Mouse (Mus musculus) lung, adult 2 months (tissue): Measurements from ENCODE around the gene Clk3. TPM values are rescaled to one million over a fixed set of nuclear protein-coding genes. Genes with fewer than 3 reads are reported as not detected.

ENCODE experiments used
- DNase-seq: peaks from one replicate; pipeline ENCODE4 v3.0.0; 2022
- H3K4me1 ChIP-seq: fragments of 200-500 bp; 2 replicates; pipeline ENCODE4 v1.6.1; 2011; ENCODE audit warnings: low read length; ENCODE audit not compliant: control insufficient read depth, insufficient read depth
- H3K4me3 ChIP-seq: fragments of 200-500 bp; replicated peaks from 2 replicates; pipeline ENCODE3; 2011; ENCODE audit warnings: low read depth, mild to moderate bottlenecking, control low read depth, low read length; ENCODE audit errors: extremely low read depth
- CTCF ChIP-seq: fragments of 200-500 bp; IDR thresholded peaks from 2 replicates; pipeline ENCODE4 v1.5.1; 2011; ENCODE audit warnings: mild to moderate bottlenecking, low read length, control low read depth; ENCODE audit not compliant: insufficient read depth
- POLR2A ChIP-seq: fragments of 200-500 bp; IDR thresholded peaks from 2 replicates; pipeline ENCODE4 v1.6.1; 2011; ENCODE audit warnings: low read depth, mild to moderate bottlenecking, control low read depth, low read length, borderline replicate concordance; ENCODE audit errors: extremely low read depth
- WGBS: fragments of 180-500 bp; shearing (Covaris S2); methylation state at CpG from one replicate; pipeline ENCODE4 v1.1.7; 2018; 5-methylcytosine and 5-hydroxymethylcytosine counted together
- polyA plus RNA-seq: library from polyadenylated mRNA; depleted of rRNA; stranded (reverse); fragments of >200 nt; gene quantifications from 2 replicates; pipeline ENCODE4 v1.2.3, GENCODE M21; 2012

The Clk3 gene
- polyA plus RNA-seq, 1 experiment: 159 TPM

DNA sequence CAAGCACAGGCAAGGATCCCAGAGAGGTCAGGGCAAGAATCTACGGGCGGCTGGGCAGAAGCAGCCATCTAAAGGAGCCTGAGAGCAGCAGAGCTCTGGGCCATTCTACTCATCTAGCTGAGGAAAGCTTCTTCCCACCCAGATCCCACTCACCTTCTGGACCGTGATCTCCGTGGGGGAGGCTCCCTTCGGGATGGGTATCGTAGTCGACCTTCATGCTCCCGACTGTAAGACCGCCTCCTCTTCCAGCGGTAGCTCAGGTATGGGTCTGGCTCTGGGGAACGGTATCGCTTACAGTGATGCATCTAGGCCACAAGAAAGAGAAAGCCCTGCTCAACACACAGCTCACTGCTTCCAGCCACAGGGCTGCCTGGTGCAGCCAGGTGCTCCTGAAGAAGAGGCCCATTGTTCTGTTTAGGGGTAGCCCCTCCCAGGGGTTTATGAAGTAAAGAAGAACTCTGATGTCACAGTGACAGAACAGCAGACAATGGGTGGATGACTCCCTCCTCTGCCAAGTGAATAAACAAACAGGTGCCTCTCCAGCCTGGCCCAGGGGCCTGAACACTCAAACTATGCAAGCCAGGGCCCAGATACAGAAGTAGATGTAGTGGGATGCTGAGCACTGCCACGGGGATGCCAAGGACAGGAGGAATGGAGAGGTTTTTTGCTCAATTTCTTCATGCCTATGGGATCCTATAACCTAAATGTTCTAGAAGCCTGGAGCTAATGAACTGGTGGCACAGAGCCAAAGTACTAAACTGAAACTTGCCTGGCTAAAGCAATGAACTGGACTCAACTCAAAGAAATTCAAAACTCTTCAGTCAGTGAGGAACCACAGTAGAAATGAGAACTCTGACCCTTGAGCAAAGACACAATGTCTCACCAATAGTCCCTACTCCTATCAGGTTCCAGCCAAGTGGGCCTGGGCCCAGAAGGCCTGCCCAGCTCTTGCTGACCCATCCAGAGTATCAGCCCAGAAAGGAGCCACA is 3.8 kb downstream of the Clk3 start:
- WGBS: 88% methylated on average over 13 of the region's 13 CpGs
- H3K4me3 ChIP-seq: no peak overlapping the region

DNA sequence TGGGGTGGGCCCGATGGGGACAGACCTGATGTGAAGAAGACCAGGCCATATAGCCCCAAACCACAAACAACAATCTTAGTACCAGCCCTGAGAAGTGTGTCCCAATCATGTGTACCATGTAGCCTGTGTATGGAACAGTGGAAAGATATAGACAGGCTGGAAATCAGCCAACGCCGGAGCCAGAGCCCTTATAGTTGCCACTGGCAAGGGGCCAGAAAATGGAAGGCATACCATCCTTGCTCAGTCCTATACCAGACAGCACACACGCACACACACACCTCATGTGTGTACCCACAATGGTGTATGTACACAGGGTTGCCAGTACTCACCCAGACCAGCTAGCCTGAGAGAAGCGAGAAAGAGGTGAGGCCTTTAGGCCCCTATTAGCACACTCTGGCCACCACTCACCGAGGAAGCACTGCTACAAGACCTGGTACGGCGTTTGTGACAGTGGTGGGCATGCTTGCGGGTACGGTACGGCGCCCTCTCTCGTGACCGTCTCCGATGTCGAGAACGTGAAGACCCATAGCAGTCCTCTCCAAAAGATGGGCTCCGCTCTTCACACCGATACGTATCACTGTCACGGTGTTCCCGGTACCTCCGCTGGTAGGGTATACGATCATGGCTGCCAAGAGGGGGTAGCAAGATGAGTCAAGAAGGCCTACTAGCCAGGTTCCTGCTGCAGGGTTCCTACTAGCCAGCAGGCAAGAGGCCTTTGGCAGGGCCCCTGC is 5.1 kb downstream of the Clk3 start:
- TF ChIP-seq CTCF (no peak), POLR2A (no peak)
- DNase-seq: no peak
- Histone ChIP-seq H3K4me1 (peaks cover 32% of the 10 kb centered on the region), H3K4me3 (no peak overlapping the region)
- WGBS: 93% methylated on average over 24 of the region's 24 CpGs

More for the DNA sequence above, 3.8 kb downstream of the Clk3 start:
- TF ChIP-seq CTCF (no peak), POLR2A (no peak)
- H3K4me1 ChIP-seq: peaks cover 36% of the 10 kb centered on the region
- no peak for DNase-seq

DNA sequence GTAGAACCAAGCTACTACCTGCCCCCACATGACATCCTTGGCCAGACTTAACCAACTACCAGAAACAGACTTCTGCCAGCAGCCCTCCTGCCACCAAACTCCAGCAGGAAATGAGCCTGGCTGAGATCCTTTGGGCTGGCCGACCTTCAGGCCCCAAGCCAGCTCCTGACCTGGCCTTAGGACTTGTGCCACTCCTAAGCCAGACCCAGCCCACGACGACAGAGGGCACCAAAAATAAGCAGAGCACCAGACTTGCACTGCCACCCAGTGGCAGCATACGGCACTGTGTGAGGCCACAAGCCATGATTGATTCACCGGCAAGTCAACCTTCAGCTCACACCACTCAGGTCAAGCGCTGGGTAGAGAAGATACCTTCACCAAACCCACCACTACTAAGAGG is 6.4 kb downstream of the Clk3 start:
- WGBS: 9% methylated on average over 6 of the region's 6 CpGs
- peak; percentile 76 for DNase-seq
- TF ChIP-seq POLR2A: no peak
- TF ChIP-seq CTCF: peak; percentile 98
- Histone ChIP-seq H3K4me3 (no peak overlapping the region), H3K4me1 (peaks cover 32% of the 10 kb centered on the region)

GRCm38 (mm10) chr9:57758528-57758927 is 7.1 kb downstream of the Clk3 start:
- TF ChIP-seq POLR2A (no peak), CTCF (no peak)
- DNase-seq: no peak
- 93% methylated on average over 22 of the region's 22 CpGs for WGBS
- H3K4me3 ChIP-seq: no peak overlapping the region
- peaks cover 26% of the 10 kb centered on the region for H3K4me1 ChIP-seq

- 63% methylated on average over 3 of the region's 3 CpGs for WGBS
These were observed 8.1 kb downstream of the Clk3 start for GRCm38 (mm10) chr9:57757578-57757977.

GRCm38 (mm10) chr9:57750901-57751300 is 14.8 kb downstream of the Clk3 start:
- WGBS: 85% methylated on average over 7 of the region's 7 CpGs
- TF ChIP-seq POLR2A: no peak
- DNase-seq: no peak
- Histone ChIP-seq H3K4me1 (no peaks in the 10 kb centered on the region; the same call in 1 of the 2 replicates), H3K4me3 (no peak overlapping the region)

More at GRCm38 (mm10) chr9:57757578-57757977, 8.1 kb downstream of the Clk3 start:
- TF ChIP-seq CTCF (no peak), POLR2A (no peak)
- H3K4me1 ChIP-seq: peaks cover 19% of the 10 kb centered on the region
- DNase-seq: no peak
- H3K4me3 ChIP-seq: no peak overlapping the region

GRCm38 (mm10) chr9:57748831-57749230 is 16.8 kb downstream of the Clk3 start:
- WGBS: 31% methylated on average over 1 of the region's 1 CpGs
- no peak for DNase-seq
- TF ChIP-seq POLR2A: no peak
- TF ChIP-seq CTCF: no peak
- H3K4me1 ChIP-seq: no peaks in the 10 kb centered on the region; the same call in 1 of the 2 replicates
- no peak overlapping the region for H3K4me3 ChIP-seq

- 73% methylated on average over 6 of the region's 6 CpGs for WGBS
- Histone ChIP-seq H3K4me1 (no peaks in the 10 kb centered on the region; the same call in 1 of the 2 replicates), H3K4me3 (no peak overlapping the region)
- DNase-seq: no peak
- TF ChIP-seq POLR2A (no peak), CTCF (no peak)
These were observed 17.5 kb downstream of the Clk3 start for GRCm38 (mm10) chr9:57748137-57748536.

GRCm38 (mm10) chr9:57747067-57747466 is 18.6 kb downstream of the Clk3 start:
- no peak for DNase-seq
- no peaks in the 10 kb centered on the region; the same call in 1 of the 2 replicates for H3K4me1 ChIP-seq
- TF ChIP-seq POLR2A (no peak), CTCF (no peak)
- H3K4me3 ChIP-seq: no peak overlapping the region
- 54% methylated on average over 1 of the region's 1 CpGs for WGBS
